Mouse (Mus musculus) liver, embryonic 12.5 days (tissue): ENCODE measurements around the gene Dusp28. TPM values are rescaled to one million over a fixed set of nuclear protein-coding genes. Genes with fewer than 3 reads are reported as not detected.
"Not testable (repeated sequence)": the region's sequence is repeated elsewhere in the genome, so short reads cannot be mapped to it uniquely, and the experiment has no call there.

Experiments
- ATAC-seq: fragments of 200-750 bp; cut with Nextera tagmentation; 2 replicates; pipeline ENCODE4 v1.8.0; 2017; ENCODE audit warnings: moderate number of reproducible peaks, mild to moderate bottlenecking, moderate library complexity
- H3K27ac ChIP-seq: fragments of 300-500 bp; sonication (generic); 2 replicates; pipeline ENCODE4 v1.5.1; 2016; ENCODE audit warnings: mild to moderate bottlenecking
- H3K27me3 ChIP-seq: fragments of 300-500 bp; sonication (generic); replicated peaks from 2 replicates; pipeline ENCODE4 v1.6.1; 2016; ENCODE audit warnings: mild to moderate bottlenecking, moderate library complexity
- H3K36me3 ChIP-seq: fragments of 300-500 bp; sonication (generic); 2 replicates; pipeline ENCODE4 v1.6.1; 2016; ENCODE audit warnings: mild to moderate bottlenecking, moderate library complexity
- H3K4me1 ChIP-seq: fragments of 300-500 bp; sonication (generic); 2 replicates; pipeline ENCODE4 v1.6.1; 2016
- H3K4me2 ChIP-seq: fragments of 300-500 bp; sonication (generic); 2 replicates; pipeline ENCODE4 v1.6.1; 2016; ENCODE audit warnings: mild to moderate bottlenecking, moderate library complexity
- H3K4me3 ChIP-seq: fragments of 300-500 bp; sonication (generic); 2 replicates; pipeline ENCODE4 v1.5.1; 2016; ENCODE audit warnings: mild to moderate bottlenecking, moderate library complexity
- H3K9ac ChIP-seq: fragments of 300-500 bp; sonication (generic); 2 replicates; pipeline ENCODE4 v1.6.1; 2016; ENCODE audit warnings: mild to moderate bottlenecking, moderate library complexity
- H3K9me3 ChIP-seq: fragments of 300-500 bp; sonication (generic); replicated peaks from 2 replicates; pipeline ENCODE4 v1.6.1; 2016; ENCODE audit warnings: mild to moderate bottlenecking, moderate library complexity
- WGBS: fragments of 180-500 bp; shearing (Covaris S2); methylation state at CpG from one replicate; pipeline ENCODE4 v1.1.7; 2016; ENCODE audit not compliant: insufficient replicate concordance; 5-methylcytosine and 5-hydroxymethylcytosine counted together
- polyA plus RNA-seq: library from polyadenylated mRNA; unstranded; fragments of >200 nt; fragmentation: Nextera tagmentation; extraction: Ambion mirVana; gene quantifications from 2 replicates; pipeline ENCODE4 v1.2.1, GENCODE M21; 2016

Dusp28 gene
- polyA plus RNA-seq, 1 experiment from 2014 or later = 7.2 TPM

DNA sequence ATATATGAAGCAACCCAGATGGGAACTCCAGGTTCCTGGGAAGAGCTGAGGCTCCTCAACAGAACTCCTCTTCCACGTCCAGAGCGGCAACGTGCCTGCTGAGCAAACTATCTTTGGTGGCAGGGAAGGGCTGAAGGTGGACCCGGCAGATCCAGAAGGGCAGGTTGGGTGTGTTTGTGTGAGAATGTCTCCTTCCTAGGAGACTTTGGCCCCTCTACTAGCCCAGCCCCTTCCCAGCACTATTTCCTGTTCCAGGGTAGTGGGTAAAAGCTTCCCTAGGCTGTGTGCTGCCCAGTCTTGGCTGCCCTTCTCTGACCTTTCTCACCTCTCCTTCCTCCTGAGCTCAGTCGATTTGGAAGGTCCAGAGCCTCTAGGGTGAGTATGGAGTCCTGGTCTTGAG lies 43.8 kb downstream of the Dusp28 start, which contains the start of gene Gpr35:
Gpr35 (plus strand) TSS at position 259 of the 400 bp plus-strand sequence.
- Histone ChIP-seq H3K4me1 (no peaks in the 10 kb centered on the region), H3K9ac (no peak within 1 kb of the TSS), H3K9me3 (no peaks in the 10 kb centered on the region), H3K4me3 (no peak within 1 kb of the TSS), H3K4me2 (no peak within 1 kb of the TSS), H3K27ac (no peak within 1 kb of the TSS), H3K36me3 (peaks cover 30% of the 10 kb centered on the region), H3K27me3 (no peaks in the 10 kb centered on the region)
- ATAC-seq = no peak
- 55% methylated on average over 5 of the region's 5 CpGs for WGBS

- no peak overlapping the region for H3K4me2 ChIP-seq
- H3K27me3 ChIP-seq = no peaks in the 10 kb centered on the region
- no peak for ATAC-seq
- 58% methylated on average over 2 of the region's 2 CpGs for WGBS
- peaks cover 5% of the 10 kb centered on the region for H3K36me3 ChIP-seq
- H3K27ac ChIP-seq = no peak overlapping the region
- no peaks in the 10 kb centered on the region for H3K9me3 ChIP-seq
- no peak overlapping the region for H3K4me3 ChIP-seq
- H3K9ac ChIP-seq = no peak overlapping the region
- H3K4me1 ChIP-seq = peaks cover 4% of the 10 kb centered on the region; the same call in 1 of the 2 replicates
Observed at GRCm38 (mm10) chr1:92953641-92954040, 46.9 kb downstream of the Dusp28 start.

DNA sequence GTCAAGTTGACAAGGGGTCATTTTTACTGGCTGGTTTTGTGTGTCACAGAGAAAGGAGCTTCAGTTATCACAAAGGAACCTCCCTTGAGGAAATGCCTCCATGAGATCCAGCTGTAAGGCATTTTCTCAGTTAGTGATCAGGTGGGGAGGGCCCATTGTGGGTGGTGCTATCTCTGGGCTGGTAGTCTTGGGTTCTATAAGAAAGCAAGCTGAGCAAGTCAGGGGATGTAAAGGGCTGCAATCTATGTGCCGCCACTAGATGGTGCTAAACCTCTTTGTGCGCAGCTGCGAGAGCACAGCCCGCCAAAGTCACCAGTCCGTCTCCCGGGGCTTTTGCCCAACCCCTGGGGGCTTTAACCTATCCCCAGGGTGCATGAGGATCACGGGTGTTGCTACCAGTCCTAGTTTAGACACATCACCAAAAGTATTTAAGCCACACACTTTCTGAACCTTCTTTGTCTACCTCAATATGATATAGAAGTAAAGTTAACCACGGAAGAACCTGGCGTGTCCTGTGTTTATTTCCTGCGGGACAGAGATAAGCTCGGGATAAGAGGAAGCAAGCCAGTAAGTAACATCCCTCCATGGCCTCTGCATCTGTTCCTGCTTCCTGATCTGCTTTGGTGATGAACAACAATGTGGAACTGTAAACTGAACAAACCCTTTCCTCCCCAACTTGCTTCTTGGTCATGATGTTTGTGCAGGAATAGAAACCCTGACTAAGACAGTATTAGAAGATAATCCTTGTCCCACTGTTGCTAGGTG lies 50.0 kb downstream of the Dusp28 start:
- H3K36me3 ChIP-seq, H3K27me3 ChIP-seq, H3K9me3 ChIP-seq, H3K27ac ChIP-seq, H3K9ac ChIP-seq, H3K4me1 ChIP-seq: not testable (repeated sequence)
- ATAC-seq = peak; percentile 46; the same call in 1 of the 2 replicates
- Histone ChIP-seq H3K4me2 (peak overlapping the region; percentile 59), H3K4me3 (peak overlapping the region; percentile 27)
- WGBS = 2% methylated on average over 11 of the region's 11 CpGs

Other genes with a start within 250 kb of the Dusp28 start
- 5.5 and 7.2 TPM in 2 replicates for gene Gpc1, start 75.3 kb upstream of the Dusp28 start, polyA plus RNA-seq
- 0.04 and 0.11 TPM in 2 replicates for gene Ankmy1, start 4.1 kb upstream of the Dusp28 start, polyA plus RNA-seq
- gene Rnpepl1, start 3.8 kb downstream of the Dusp28 start, polyA plus RNA-seq = 22.1 and 22.3 TPM in 2 replicates
- 12.5 and 12.6 TPM in 2 replicates for gene Capn10, start 27.4 kb downstream of the Dusp28 start, polyA plus RNA-seq
- 0.36 and 0.51 TPM in 2 replicates for gene Gpr35, start 43.9 kb downstream of the Dusp28 start, polyA plus RNA-seq
- not detected in 2 replicates for gene Aqp12, start 99.4 kb downstream of the Dusp28 start, polyA plus RNA-seq
- gene Kif1a, start 195.0 kb downstream of the Dusp28 start, polyA plus RNA-seq = 0.38 and 0.98 TPM in 2 replicates
- 1.7 and 2.2 TPM in 2 replicates for gene Agxt, start 228.3 kb downstream of the Dusp28 start, polyA plus RNA-seq